Mouse (Mus musculus) olfactory bulb, adult 2 months (tissue): ENCODE data around the gene Arl8a. TPM values are rescaled to one million over a fixed set of nuclear protein-coding genes. Genes with fewer than 3 reads are reported as not detected.
"Not testable (repeated sequence)": the region's sequence is repeated elsewhere in the genome, so short reads cannot be mapped to it uniquely, and the experiment has no call there.

Source experiments
- H3K27ac ChIP-seq: fragments of 200-500 bp; 2 replicates; pipeline ENCODE4 v1.5.1; 2012; ENCODE audit warnings: low read depth, low read length; ENCODE audit not compliant: insufficient read depth
- H3K4me1 ChIP-seq: fragments of 200-500 bp; 2 replicates; pipeline ENCODE4 v1.6.1; 2012; ENCODE audit warnings: low read length; ENCODE audit not compliant: control insufficient read depth, insufficient read depth
- H3K4me3 ChIP-seq: fragments of 200-500 bp; 2 replicates; pipeline ENCODE4 v1.5.1; 2012; ENCODE audit warnings: mild to moderate bottlenecking, low read depth, low read length, moderate library complexity; ENCODE audit not compliant: insufficient read depth
- CTCF ChIP-seq: fragments of 200-500 bp; IDR thresholded peaks from 2 replicates; pipeline ENCODE4 v1.5.1; 2012; ENCODE audit warnings: low read depth, mild to moderate bottlenecking, low read length, moderate library complexity; ENCODE audit not compliant: insufficient read depth
- POLR2A ChIP-seq: fragments of 200-500 bp; IDR thresholded peaks from 2 replicates; pipeline ENCODE4 v1.6.1; 2012; ENCODE audit warnings: mild to moderate bottlenecking, low read depth, low read length, moderate library complexity; ENCODE audit not compliant: insufficient read depth
- WGBS: fragments of 180-500 bp; shearing (Covaris S2); methylation state at CpG from one replicate; pipeline ENCODE4 v1.1.7; 2018; 5-methylcytosine and 5-hydroxymethylcytosine counted together
- polyA plus RNA-seq: library from polyadenylated mRNA; stranded (reverse); fragments of >200 nt; gene quantifications from 2 replicates; pipeline ENCODE4 v1.2.4, GENCODE M21; 2012; ENCODE audit warnings: low replicate concordance; ENCODE audit not compliant: missing spikeins, insufficient read depth, insufficient read length

Arl8a gene
- 415 TPM in 1 of 2 replicates, not detected in the other for polyA plus RNA-seq

- Histone ChIP-seq H3K4me1 (peaks cover 7% of the 10 kb centered on the region), H3K27ac (peak within 1 kb of the TSS; percentile 99), H3K4me3 (peak within 1 kb of the TSS; percentile 91)
- TF ChIP-seq CTCF (no peak), POLR2A (peak; percentile 84)
- 2% methylated on average over 76 of the region's 78 CpGs for WGBS
Measured at GRCm38 (mm10) chr1:135146077-135146945, at the start of gene Arl8a. Arl8a (plus strand) TSS chr1:135146824.

GRCm38 (mm10) chr1:135097441-135097840 lies 49.2 kb upstream of the Arl8a start:
- Histone ChIP-seq H3K27ac (no peak overlapping the region), H3K4me1 (peaks cover 50% of the 10 kb centered on the region), H3K4me3 (no peak overlapping the region)
- 93% methylated on average over 6 of the region's 6 CpGs for WGBS
- TF ChIP-seq CTCF (no peak), POLR2A (no peak)

- TF ChIP-seq POLR2A: no peak
- no peak for TF ChIP-seq CTCF
- H3K4me1 ChIP-seq: peaks cover 50% of the 10 kb centered on the region
- no peak overlapping the region for H3K4me3 ChIP-seq
- H3K27ac ChIP-seq: no peak overlapping the region
- WGBS: 39% methylated on average over 7 of the region's 7 CpGs
Measured at GRCm38 (mm10) chr1:135098441-135098840, 48.2 kb upstream of the Arl8a start.

GRCm38 (mm10) chr1:135100400-135100799 lies 46.2 kb upstream of the Arl8a start:
- WGBS: 40% methylated on average over 7 of the region's 7 CpGs

GRCm38 (mm10) chr1:135105124-135105523 lies 41.5 kb upstream of the Arl8a start, which contains the start of gene Lgr6:
Lgr6 (minus strand) TSS chr1:135105276.
- Histone ChIP-seq H3K27ac (peak within 1 kb of the TSS; percentile 78), H3K4me1 (peaks cover 27% of the 10 kb centered on the region), H3K4me3 (peak within 1 kb of the TSS; percentile 79)
- no peak for TF ChIP-seq POLR2A
- TF ChIP-seq CTCF: no peak
- under 1% methylated on average over 40 of the region's 40 CpGs for WGBS

More at GRCm38 (mm10) chr1:135100400-135100799, 46.2 kb upstream of the Arl8a start:
- no peak; the same call in 1 of the 2 replicates for TF ChIP-seq POLR2A
- no peak for TF ChIP-seq CTCF
- peak overlapping the region; percentile 21 for H3K4me3 ChIP-seq
- H3K27ac ChIP-seq: peak overlapping the region; percentile 26; the same call in 1 of the 2 replicates
- H3K4me1 ChIP-seq: peaks cover 43% of the 10 kb centered on the region

- peaks cover 19% of the 10 kb centered on the region for H3K4me1 ChIP-seq
- 3% methylated on average over 8 of the region's 8 CpGs for WGBS
- H3K4me3 ChIP-seq: peak overlapping the region; percentile 79; the same call in 1 of the 2 replicates
- TF ChIP-seq POLR2A: no peak
- TF ChIP-seq CTCF: peak; percentile 77
- H3K27ac ChIP-seq: 0 out of 2 replicates have a peak overlapping the region, but pooled peaks have one; percentile 7
Measured at GRCm38 (mm10) chr1:135105951-135106350, 40.7 kb upstream of the Arl8a start.

GRCm38 (mm10) chr1:135108611-135109010 lies 38.0 kb upstream of the Arl8a start:
- Histone ChIP-seq H3K4me3 (no peak overlapping the region), H3K4me1 (peaks cover 17% of the 10 kb centered on the region), H3K27ac (no peak overlapping the region)
- TF ChIP-seq POLR2A (no peak), CTCF (peak; percentile 31; the same call in 1 of the 2 replicates)
- 54% methylated on average over 6 of the region's 6 CpGs for WGBS

GRCm38 (mm10) chr1:135110075-135110474 lies 36.5 kb upstream of the Arl8a start:
- Histone ChIP-seq H3K4me1 (peaks cover 17% of the 10 kb centered on the region), H3K4me3 (no peak overlapping the region), H3K27ac (no peak overlapping the region)
- WGBS: 17% methylated on average over 6 of the region's 6 CpGs
- no peak for TF ChIP-seq POLR2A
- TF ChIP-seq CTCF: peak; percentile 65

- H3K4me1 ChIP-seq: peaks cover 11% of the 10 kb centered on the region
- not testable (repeated sequence) for H3K4me3 ChIP-seq, H3K27ac ChIP-seq
- 68% methylated on average over 5 of the region's 5 CpGs for WGBS
Measured at GRCm38 (mm10) chr1:135111271-135111670, 35.4 kb upstream of the Arl8a start.
